Mouse (Mus musculus): ENCODE measurements around the gene Aar2.

GRCm38 (mm10) chr2:156571521-156571920 lies 24.1 kb downstream of the Aar2 start:
- no peak for TF ChIP-seq POLR2A (IDR thresholded peaks at IDR 0.05; ENCODE audit: extremely low read depth, insufficient read depth, low read length)
- TF ChIP-seq CTCF (IDR thresholded peaks at IDR 0.05; ENCODE audit: low read depth, low read length) = no peak
